Mouse (Mus musculus) frontal cortex, postnatal 36 days (tissue): ENCODE results near the gene Hp.

Experiments used
- DNase-seq, 2 experiments: peaks; one replicate each; pipeline ENCODE4 v3.0.0; 2022; ENCODE audit warnings: low spot score in 2 of 2

The Hp gene

GRCm38 (mm10) chr8:109563881-109564280 is 15.1 kb downstream of the Hp start:
- DNase-seq = no peak

GRCm38 (mm10) chr8:109551663-109552062 is 27.3 kb downstream of the Hp start:
- DNase-seq = no peak

GRCm38 (mm10) chr8:109544049-109544448 is 34.9 kb downstream of the Hp start:
- no peak for DNase-seq

- peak in 1 of 2 experiments; percentile 64 for DNase-seq
These were observed 36.0 kb downstream of the Hp start for GRCm38 (mm10) chr8:109542748-109543519.

- DNase-seq = peak in 1 of 2 experiments; percentile 17
These were observed 36.8 kb downstream of the Hp start for GRCm38 (mm10) chr8:109542165-109542564.

- DNase-seq = peak; percentile 87 to 89
These were observed 42.3 kb downstream of the Hp start for GRCm38 (mm10) chr8:109536703-109537102.

- DNase-seq = peak in 1 of 2 experiments; percentile 56
These were observed 43.6 kb downstream of the Hp start for GRCm38 (mm10) chr8:109535140-109535990.
